Mouse (Mus musculus) lung, postnatal 0 days (tissue): ENCODE results near the gene Cmbl. TPM values are rescaled to one million over a fixed set of nuclear protein-coding genes. Genes with fewer than 3 reads are reported as not detected.
A peak's percentile ranks its signal among the peaks of the same experiment; 100 is the strongest.

Experiments used
- ATAC-seq: fragments of 200-750 bp; cut with Nextera tagmentation; 2 replicates; pipeline ENCODE4 v1.8.0; 2017; ENCODE audit warnings: moderate library complexity
- DNase-seq: peaks from one replicate; pipeline ENCODE4 v3.0.0-alpha.2; 2016; ENCODE audit warnings: low spot score
- H3K27ac ChIP-seq: fragments of 300-500 bp; sonication (generic); 2 replicates; pipeline ENCODE4 v1.5.1; 2014; ENCODE audit warnings: antibody characterized with exemption, mild to moderate bottlenecking, low read length, mixed read lengths
- H3K27me3 ChIP-seq: fragments of 300-500 bp; sonication (generic); replicated peaks from 2 replicates; pipeline ENCODE4 v1.6.1; 2014; ENCODE audit warnings: low read length, mixed read lengths; ENCODE audit not compliant: insufficient read depth
- H3K36me3 ChIP-seq: fragments of 300-500 bp; sonication (generic); 2 replicates; pipeline ENCODE4 v1.6.1; 2014; ENCODE audit warnings: low read length, mixed read lengths; ENCODE audit not compliant: insufficient read depth
- H3K4me1 ChIP-seq: fragments of 300-500 bp; sonication (generic); 2 replicates; pipeline ENCODE4 v1.6.1; 2014; ENCODE audit warnings: antibody characterized with exemption, low read depth, low read length, mixed read lengths; ENCODE audit not compliant: insufficient read depth
- H3K4me2 ChIP-seq: fragments of 300-500 bp; sonication (generic); replicated peaks from 2 replicates; pipeline ENCODE4 v1.6.1; 2014; ENCODE audit warnings: low read depth, mild to moderate bottlenecking, low read length, moderate library complexity, mixed read lengths
- H3K4me3 ChIP-seq: fragments of 300-500 bp; sonication (generic); 2 replicates; pipeline ENCODE4 v1.5.1; 2014; ENCODE audit warnings: low read depth, low read length
- H3K9ac ChIP-seq: fragments of 300-500 bp; sonication (generic); replicated peaks from 2 replicates; pipeline ENCODE4 v1.6.1; 2014; ENCODE audit warnings: low read depth, mild to moderate bottlenecking
- H3K9me3 ChIP-seq: fragments of 300-500 bp; sonication (generic); 2 replicates; pipeline ENCODE4 v1.6.1; 2016; ENCODE audit warnings: low read length, mixed read lengths
- CTCF ChIP-seq: IDR thresholded peaks from 2 replicates; pipeline ENCODE4 v1.5.1; 2016; ENCODE audit warnings: antibody characterized with exemption, mild to moderate bottlenecking
- EP300 ChIP-seq: IDR thresholded peaks from 2 replicates; pipeline ENCODE4 v1.6.1; 2016; ENCODE audit warnings: antibody characterized with exemption, mild to moderate bottlenecking, control low read depth
- WGBS: fragments of 180-500 bp; shearing (Covaris S2); extraction: QIAGEN DNeasy Blood & Tissue Kit; methylation state at CpG from one replicate; pipeline ENCODE4 v1.1.7; 2014; 5-methylcytosine and 5-hydroxymethylcytosine counted together
- polyA plus RNA-seq: library from polyadenylated mRNA; unstranded; fragments of >200 nt; fragmentation: Nextera tagmentation; extraction: Ambion mirVana; gene quantifications from 2 replicates; pipeline ENCODE4 v1.2.1, GENCODE M21; 2015

Cmbl gene
- polyA plus RNA-seq, 1 experiment from 2014 or later: 12.2 TPM

GRCm38 (mm10) chr15:31539643-31540512 lies 25.3 kb upstream of the Cmbl start:
- Histone ChIP-seq H3K4me1 (no peaks in the 10 kb centered on the region), H3K36me3 (no peaks in the 10 kb centered on the region), H3K4me2 (no peak overlapping the region), H3K27ac (no peak overlapping the region), H3K9me3 (no peaks in the 10 kb centered on the region), H3K4me3 (no peak overlapping the region), H3K9ac (no peak overlapping the region), H3K27me3 (no peaks in the 10 kb centered on the region)
- 33% methylated on average over 9 of the region's 9 CpGs for WGBS
- ATAC-seq: no peak
- DNase-seq: no peak
- no peak for TF ChIP-seq CTCF
- TF ChIP-seq EP300: no peak

DNA sequence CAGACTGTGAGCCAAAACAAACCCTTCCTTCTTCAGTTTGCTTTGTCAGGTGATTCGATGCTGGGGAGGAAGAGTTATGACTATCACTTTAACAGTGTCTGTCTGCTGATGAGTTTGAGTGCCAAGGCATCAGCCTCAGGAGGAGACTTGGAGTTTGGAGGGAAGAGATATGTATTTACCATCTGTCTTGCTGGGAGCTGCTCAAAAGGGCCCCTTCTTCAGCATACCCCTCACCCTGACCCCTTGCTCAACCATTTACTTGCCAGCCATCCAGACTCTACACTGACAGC lies 24.7 kb upstream of the Cmbl start:
- no peaks in the 10 kb centered on the region for H3K9me3 ChIP-seq
- no peaks in the 10 kb centered on the region for H3K36me3 ChIP-seq
- no peak overlapping the region for H3K27ac ChIP-seq
- H3K4me1 ChIP-seq: no peaks in the 10 kb centered on the region
- WGBS: 29% methylated on average over 1 of the region's 1 CpGs
- H3K4me3 ChIP-seq: no peak overlapping the region
- no peak overlapping the region for H3K9ac ChIP-seq
- no peak overlapping the region for H3K4me2 ChIP-seq
- TF ChIP-seq EP300 (no peak), CTCF (no peak)
- DNase-seq (no peak), ATAC-seq (no peak)
- H3K27me3 ChIP-seq: no peaks in the 10 kb centered on the region

DNA sequence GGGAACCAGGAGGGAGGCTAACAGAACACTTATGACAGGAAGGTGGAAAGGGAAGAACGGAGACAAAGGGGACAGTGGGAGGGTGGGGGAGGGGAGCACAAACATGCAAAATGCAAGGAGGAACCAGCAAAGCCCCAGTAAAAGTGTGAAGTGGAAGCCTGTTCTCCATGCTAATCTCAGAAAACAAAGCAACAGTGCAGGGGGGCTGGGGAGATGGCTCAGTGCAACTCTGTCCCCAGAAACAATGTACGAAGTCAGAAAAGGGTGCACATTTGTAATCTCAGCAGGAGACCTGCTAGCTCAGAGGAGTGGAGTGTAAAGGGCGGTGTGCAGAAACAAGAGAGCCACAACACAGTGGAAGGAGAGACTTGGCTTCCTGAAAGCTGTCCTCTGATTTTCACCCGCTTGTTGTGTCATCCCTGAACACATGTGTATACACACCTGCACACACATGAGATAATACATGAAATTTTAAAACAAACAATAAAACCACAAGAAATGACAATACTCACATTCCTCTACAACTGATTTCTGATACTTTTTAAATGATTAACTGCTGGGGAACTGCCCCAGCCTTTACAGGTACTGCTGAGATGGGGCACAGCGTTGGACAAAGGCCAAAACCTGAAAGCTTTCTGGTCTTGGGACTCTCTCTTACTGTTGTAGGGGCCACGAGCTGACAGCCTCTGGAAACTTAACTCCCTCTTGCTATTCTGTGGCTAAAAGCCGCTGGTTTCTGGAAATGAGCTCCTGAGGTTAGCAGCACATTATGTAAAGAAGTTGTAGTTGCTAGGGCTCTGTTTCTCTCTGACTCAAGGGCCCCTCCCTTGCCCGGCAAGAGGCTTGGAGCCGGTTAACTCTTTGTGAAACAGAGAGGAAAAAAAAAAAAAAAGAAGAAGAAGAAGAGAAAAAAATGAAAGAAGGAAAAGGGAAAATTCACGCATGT lies 22.9 kb upstream of the Cmbl start:
- ATAC-seq (peak; percentile 43; the same call in 1 of the 2 replicates), DNase-seq (peak; percentile 62)
- H3K27me3 ChIP-seq: no peaks in the 10 kb centered on the region
- H3K9me3 ChIP-seq: no peaks in the 10 kb centered on the region
- no peak overlapping the region for H3K9ac ChIP-seq
- TF ChIP-seq EP300 (no peak), CTCF (no peak)
- no peak overlapping the region for H3K4me2 ChIP-seq
- H3K4me1 ChIP-seq: no peaks in the 10 kb centered on the region
- WGBS: 16% methylated on average over 10 of the region's 10 CpGs
- H3K27ac ChIP-seq: peak overlapping the region; percentile 35; the same call in 1 of the 2 replicates
- no peaks in the 10 kb centered on the region for H3K36me3 ChIP-seq
- no peak overlapping the region for H3K4me3 ChIP-seq

DNA sequence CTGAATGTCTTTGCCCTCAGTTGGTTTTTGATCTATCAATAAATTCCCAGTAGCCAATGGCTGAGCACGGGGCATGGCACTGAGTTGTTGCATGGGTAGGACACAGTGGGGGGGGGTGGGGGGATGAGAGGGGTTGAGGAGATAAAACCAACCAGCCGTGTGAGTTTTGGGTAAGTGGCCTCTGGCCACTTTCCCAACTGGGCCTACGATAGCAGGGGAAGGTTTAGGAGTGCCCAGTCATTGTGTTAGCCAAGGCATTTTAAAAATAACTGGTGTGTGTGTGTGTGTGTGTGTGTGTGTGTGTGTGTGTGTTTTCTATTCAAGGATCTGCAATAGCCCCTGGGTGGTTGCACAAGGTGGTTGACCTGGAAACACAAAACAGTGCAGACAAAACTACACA lies 21.9 kb upstream of the Cmbl start:
- no peaks in the 10 kb centered on the region for H3K9me3 ChIP-seq
- H3K4me1 ChIP-seq: no peaks in the 10 kb centered on the region
- no peaks in the 10 kb centered on the region for H3K36me3 ChIP-seq
- WGBS: 9% methylated on average over 3 of the region's 3 CpGs
- no peaks in the 10 kb centered on the region for H3K27me3 ChIP-seq
- H3K4me2 ChIP-seq: no peak overlapping the region
- ATAC-seq (peak; percentile 16; the same call in 1 of the 2 replicates), DNase-seq (no peak)
- H3K9ac ChIP-seq: no peak overlapping the region
- H3K4me3 ChIP-seq: no peak overlapping the region
- no peak overlapping the region for H3K27ac ChIP-seq
- TF ChIP-seq CTCF (no peak), EP300 (no peak)

DNA sequence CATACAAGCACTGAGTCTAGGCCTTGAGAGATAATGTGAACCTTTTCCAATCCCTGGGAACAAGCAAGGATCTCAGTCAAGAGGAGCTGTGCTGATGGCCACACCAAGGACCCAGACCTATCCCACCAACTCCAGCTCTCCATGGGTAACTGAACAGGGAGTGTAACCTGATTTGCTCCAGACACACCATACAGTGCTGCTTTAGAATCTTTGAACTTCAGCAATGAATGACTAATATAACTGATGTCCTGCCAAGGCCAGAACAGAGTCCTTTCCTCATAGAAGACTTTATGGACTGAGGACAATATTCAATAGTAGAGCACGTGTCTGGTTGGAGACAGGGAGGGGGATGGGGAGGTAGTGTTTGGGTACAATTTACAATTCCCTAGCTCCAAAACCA lies 20.1 kb upstream of the Cmbl start:
- no peak for TF ChIP-seq CTCF
- TF ChIP-seq EP300: no peak
- ATAC-seq (no peak), DNase-seq (no peak)
- Histone ChIP-seq H3K9ac (no peak overlapping the region), H3K36me3 (no peaks in the 10 kb centered on the region), H3K4me2 (no peak overlapping the region), H3K4me1 (no peaks in the 10 kb centered on the region), H3K27ac (no peak overlapping the region), H3K9me3 (no peaks in the 10 kb centered on the region), H3K4me3 (no peak overlapping the region), H3K27me3 (no peaks in the 10 kb centered on the region)
- WGBS: 80% methylated on average over 1 of the region's 1 CpGs

GRCm38 (mm10) chr15:31546291-31546690 lies 18.9 kb upstream of the Cmbl start:
- no peak for TF ChIP-seq CTCF
- TF ChIP-seq EP300: no peak
- H3K4me1 ChIP-seq: no peaks in the 10 kb centered on the region
- WGBS: 87% methylated on average over 6 of the region's 6 CpGs

More at GRCm38 (mm10) chr15:31546291-31546690, 18.9 kb upstream of the Cmbl start:
- Histone ChIP-seq H3K9ac (no peak overlapping the region), H3K36me3 (no peaks in the 10 kb centered on the region), H3K4me2 (no peak overlapping the region), H3K27me3 (no peaks in the 10 kb centered on the region), H3K9me3 (no peaks in the 10 kb centered on the region), H3K4me3 (no peak overlapping the region), H3K27ac (no peak overlapping the region)
- DNase-seq (no peak), ATAC-seq (no peak)
